Mouse (Mus musculus): ENCODE data around the gene Pde10a. TPM values are rescaled to one million over a fixed set of nuclear protein-coding genes. Genes with fewer than 3 reads are reported as not detected.

The Pde10a gene
- polyA plus RNA-seq, 1 experiment from 2014 or later: 1.4 TPM

DNA sequence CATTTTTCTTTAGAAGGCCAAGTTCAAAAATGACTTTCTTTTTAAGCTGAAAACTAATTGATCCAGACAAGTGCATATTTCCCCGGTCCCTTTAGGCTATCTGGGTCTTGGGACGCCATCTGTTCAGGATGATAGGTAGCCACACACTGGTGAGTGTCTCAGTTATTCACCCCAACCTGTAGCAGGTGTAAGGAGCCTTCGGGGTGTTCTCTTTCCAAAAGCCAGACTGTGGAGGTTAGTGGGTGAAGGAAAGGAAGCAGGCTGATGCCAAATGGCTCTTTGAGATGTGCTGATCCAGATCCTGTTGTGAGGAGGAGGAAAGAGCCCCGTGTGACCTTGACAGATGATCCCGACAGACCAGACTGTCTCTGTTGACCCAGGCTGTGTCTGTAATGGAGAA lies 448.2 kb downstream of the Pde10a start:
- H3K4me3 ChIP-seq (ENCODE audit: low read depth, low read length): no peak overlapping the region
- no peak overlapping the region for H3K9ac ChIP-seq (replicated peaks; ENCODE audit: low read depth, low read length)
- no peaks in the 10 kb centered on the region for H3K36me3 ChIP-seq (ENCODE audit: control insufficient read depth, insufficient read depth, low read length)
- 67% methylated on average over 5 of the region's 5 CpGs for WGBS
- no peaks in the 10 kb centered on the region for H3K27me3 ChIP-seq (ENCODE audit: control insufficient read depth, insufficient read depth, low read length)
- H3K9me3 ChIP-seq (ENCODE audit: control insufficient read depth, low read depth, low read length): no peaks in the 10 kb centered on the region
- no peak overlapping the region for H3K27ac ChIP-seq (ENCODE audit: low read length)
- no peak overlapping the region for H3K4me2 ChIP-seq (replicated peaks; ENCODE audit: low read depth, low read length)
- H3K4me1 ChIP-seq (ENCODE audit: control insufficient read depth, insufficient read depth, low read length): no peaks in the 10 kb centered on the region
- ATAC-seq (ENCODE audit: insufficient number of reproducible peaks, insufficient read depth, low FRiP score, low read depth): no peak

DNA sequence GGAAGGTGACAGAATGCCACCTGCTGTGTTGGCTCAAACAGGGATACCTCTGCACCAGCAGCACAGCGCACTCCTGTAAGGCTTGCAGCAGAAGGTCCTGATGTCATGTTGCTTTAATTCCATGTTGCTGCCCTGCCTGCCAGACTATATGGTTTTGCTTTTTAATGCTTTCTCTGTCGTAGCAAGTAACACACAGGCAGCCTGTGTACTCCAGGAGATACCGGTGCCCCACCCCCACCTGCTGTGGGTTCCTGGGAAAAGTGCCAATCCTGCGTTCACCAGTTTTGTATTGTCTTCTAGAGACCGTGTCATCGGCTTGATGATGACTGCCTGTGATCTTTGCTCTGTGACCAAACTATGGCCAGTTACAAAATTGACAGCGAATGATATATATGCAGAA lies 449.3 kb downstream of the Pde10a start:
- ATAC-seq (ENCODE audit: insufficient number of reproducible peaks, insufficient read depth, low FRiP score, low read depth): no peak
- no peak overlapping the region for H3K27ac ChIP-seq (ENCODE audit: low read length)

DNA sequence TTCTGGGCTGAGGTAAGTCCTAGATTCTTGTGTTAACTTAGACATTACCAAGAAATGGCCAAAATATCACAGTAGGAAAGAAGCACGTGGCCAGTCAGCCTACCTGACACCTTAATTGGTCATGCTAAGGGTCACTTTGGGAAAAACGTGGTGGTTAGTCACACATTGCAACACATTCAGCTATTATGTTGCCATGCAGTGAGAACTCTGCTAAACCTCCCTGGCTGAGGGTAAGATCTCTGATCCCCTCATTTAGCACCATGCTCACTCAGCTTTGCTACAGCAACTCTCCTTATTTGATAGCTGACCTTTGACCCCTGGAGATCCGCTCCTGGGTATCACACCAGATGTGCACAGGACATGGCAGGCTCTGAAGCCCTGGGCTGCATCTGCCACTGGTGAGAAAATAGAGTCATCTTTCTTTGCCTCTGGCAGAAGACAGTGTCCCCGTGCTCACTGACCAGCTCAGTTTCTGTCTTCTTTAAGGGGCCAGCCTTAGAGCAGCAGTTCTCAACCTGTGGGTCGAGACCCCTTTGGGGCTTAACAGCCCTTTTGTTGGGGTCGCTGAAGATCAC lies 449.7 kb downstream of the Pde10a start:
- no peaks in the 10 kb centered on the region for H3K9me3 ChIP-seq (ENCODE audit: control insufficient read depth, low read depth, low read length)
- H3K27me3 ChIP-seq (ENCODE audit: control insufficient read depth, insufficient read depth, low read length): no peaks in the 10 kb centered on the region
- 56% methylated on average over 6 of the region's 6 CpGs for WGBS
- H3K9ac ChIP-seq (replicated peaks; ENCODE audit: low read depth, low read length): no peak overlapping the region
- no peak for ATAC-seq (ENCODE audit: insufficient number of reproducible peaks, insufficient read depth, low FRiP score, low read depth)
- H3K4me1 ChIP-seq (ENCODE audit: control insufficient read depth, insufficient read depth, low read length): no peaks in the 10 kb centered on the region
- no peaks in the 10 kb centered on the region for H3K36me3 ChIP-seq (ENCODE audit: control insufficient read depth, insufficient read depth, low read length)
- no peak overlapping the region for H3K27ac ChIP-seq (ENCODE audit: low read length)
- no peak overlapping the region for H3K4me2 ChIP-seq (replicated peaks; ENCODE audit: low read depth, low read length)
- no peak overlapping the region for H3K4me3 ChIP-seq (ENCODE audit: low read depth, low read length)

More for the DNA sequence above, 449.3 kb downstream of the Pde10a start:
- H3K4me1 ChIP-seq (ENCODE audit: control insufficient read depth, insufficient read depth, low read length): no peaks in the 10 kb centered on the region
- no peak overlapping the region for H3K4me3 ChIP-seq (ENCODE audit: low read depth, low read length)
- WGBS: 75% methylated on average over 7 of the region's 7 CpGs
- H3K4me2 ChIP-seq (replicated peaks; ENCODE audit: low read depth, low read length): no peak overlapping the region
- H3K36me3 ChIP-seq (ENCODE audit: control insufficient read depth, insufficient read depth, low read length): no peaks in the 10 kb centered on the region
- H3K9me3 ChIP-seq (ENCODE audit: control insufficient read depth, low read depth, low read length): no peaks in the 10 kb centered on the region
- no peaks in the 10 kb centered on the region for H3K27me3 ChIP-seq (ENCODE audit: control insufficient read depth, insufficient read depth, low read length)
- H3K9ac ChIP-seq (replicated peaks; ENCODE audit: low read depth, low read length): no peak overlapping the region

DNA sequence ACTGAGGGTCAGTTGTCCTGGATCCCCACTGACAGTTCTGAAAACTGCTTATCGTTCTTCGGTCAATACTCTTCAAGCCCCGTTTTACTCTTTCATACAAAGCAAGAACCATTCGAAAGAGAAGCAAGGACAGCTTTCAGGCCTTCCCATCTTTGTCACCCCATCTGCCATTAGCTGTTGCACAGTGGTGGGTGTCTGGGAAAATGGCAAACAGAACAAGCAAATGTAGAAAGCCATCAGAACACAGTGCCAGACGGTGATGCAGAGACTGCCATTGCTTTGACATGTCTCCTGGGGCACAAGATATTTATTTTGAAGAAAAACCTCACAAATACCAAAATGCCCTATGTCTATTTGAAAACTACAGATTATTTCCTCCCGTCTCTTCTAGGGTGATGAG lies 451.6 kb downstream of the Pde10a start:
- H3K27ac ChIP-seq (ENCODE audit: low read length): no peak overlapping the region
- no peaks in the 10 kb centered on the region for H3K9me3 ChIP-seq (ENCODE audit: control insufficient read depth, low read depth, low read length)
- no peak overlapping the region for H3K9ac ChIP-seq (replicated peaks; ENCODE audit: low read depth, low read length)
- ATAC-seq (ENCODE audit: insufficient number of reproducible peaks, insufficient read depth, low FRiP score, low read depth): no peak
- no peak overlapping the region for H3K4me3 ChIP-seq (ENCODE audit: low read depth, low read length)
- no peak overlapping the region for H3K4me2 ChIP-seq (replicated peaks; ENCODE audit: low read depth, low read length)
- no peaks in the 10 kb centered on the region for H3K4me1 ChIP-seq (ENCODE audit: control insufficient read depth, insufficient read depth, low read length)
- WGBS: 88% methylated on average over 6 of the region's 6 CpGs
- H3K27me3 ChIP-seq (ENCODE audit: control insufficient read depth, insufficient read depth, low read length): no peaks in the 10 kb centered on the region
- no peaks in the 10 kb centered on the region for H3K36me3 ChIP-seq (ENCODE audit: control insufficient read depth, insufficient read depth, low read length)

DNA sequence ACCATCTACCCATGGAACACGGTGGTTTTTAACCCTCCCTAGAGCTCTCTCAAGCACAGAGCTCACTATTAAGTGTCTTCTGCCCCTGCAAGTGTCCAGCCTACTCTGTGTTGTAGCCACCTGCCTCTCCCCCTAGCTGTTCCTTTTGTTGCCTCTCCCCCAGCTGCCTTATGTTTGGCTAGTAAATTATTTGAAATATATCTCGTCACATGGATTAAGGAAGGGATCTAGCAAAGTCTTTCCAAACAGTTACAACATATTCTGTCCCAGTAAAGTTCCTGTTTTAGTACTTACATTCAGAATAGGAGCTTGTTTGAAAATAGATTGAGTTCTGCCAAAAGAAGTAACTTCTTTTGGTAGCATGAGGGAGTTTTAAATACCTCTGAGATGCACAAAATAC lies 452.1 kb downstream of the Pde10a start:
- Histone ChIP-seq H3K4me2 (replicated peaks; ENCODE audit: low read depth, low read length) (no peak overlapping the region), H3K4me3 (ENCODE audit: low read depth, low read length) (no peak overlapping the region), H3K9me3 (ENCODE audit: control insufficient read depth, low read depth, low read length) (no peaks in the 10 kb centered on the region), H3K27ac (ENCODE audit: low read length) (no peak overlapping the region), H3K36me3 (ENCODE audit: control insufficient read depth, insufficient read depth, low read length) (no peaks in the 10 kb centered on the region), H3K27me3 (ENCODE audit: control insufficient read depth, insufficient read depth, low read length) (no peaks in the 10 kb centered on the region), H3K9ac (replicated peaks; ENCODE audit: low read depth, low read length) (no peak overlapping the region), H3K4me1 (ENCODE audit: control insufficient read depth, insufficient read depth, low read length) (no peaks in the 10 kb centered on the region)
- 59% methylated on average over 2 of the region's 2 CpGs for WGBS
- no peak for ATAC-seq (ENCODE audit: insufficient number of reproducible peaks, insufficient read depth, low FRiP score, low read depth)

DNA sequence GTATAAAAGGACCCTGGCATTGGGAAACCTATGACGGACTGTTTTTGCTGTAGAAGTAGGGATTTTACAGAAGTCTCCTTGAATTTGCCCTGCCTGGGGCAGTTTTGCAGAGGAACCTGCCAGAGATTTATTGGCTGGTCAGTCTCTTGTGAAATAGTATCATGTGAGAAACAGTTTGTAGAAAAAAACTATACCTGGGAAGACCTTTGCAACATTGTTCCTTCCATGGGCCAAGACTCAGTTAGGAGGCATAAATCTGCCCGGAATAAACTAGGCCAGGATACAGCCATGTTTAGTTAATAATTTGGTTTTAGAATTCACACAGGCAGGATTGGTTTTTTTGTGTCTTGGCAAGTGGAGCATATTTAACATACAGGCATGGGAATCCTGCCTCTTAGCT lies 458.4 kb downstream of the Pde10a start:
- 0 out of 2 replicates have a peak, but pooled peaks cover 3% of the 10 kb centered on the region for H3K4me1 ChIP-seq (ENCODE audit: control insufficient read depth, insufficient read depth, low read length)
- no peaks in the 10 kb centered on the region for H3K9me3 ChIP-seq (ENCODE audit: control insufficient read depth, low read depth, low read length)
- H3K27ac ChIP-seq (ENCODE audit: low read length): no peak overlapping the region
- H3K27me3 ChIP-seq (ENCODE audit: control insufficient read depth, insufficient read depth, low read length): no peaks in the 10 kb centered on the region
- 76% methylated on average over 2 of the region's 2 CpGs for WGBS
- no peak overlapping the region for H3K9ac ChIP-seq (replicated peaks; ENCODE audit: low read depth, low read length)
- H3K4me2 ChIP-seq (replicated peaks; ENCODE audit: low read depth, low read length): no peak overlapping the region
- no peaks in the 10 kb centered on the region for H3K36me3 ChIP-seq (ENCODE audit: control insufficient read depth, insufficient read depth, low read length)
- no peak for ATAC-seq (ENCODE audit: insufficient number of reproducible peaks, insufficient read depth, low FRiP score, low read depth)
- no peak overlapping the region for H3K4me3 ChIP-seq (ENCODE audit: low read depth, low read length)

DNA sequence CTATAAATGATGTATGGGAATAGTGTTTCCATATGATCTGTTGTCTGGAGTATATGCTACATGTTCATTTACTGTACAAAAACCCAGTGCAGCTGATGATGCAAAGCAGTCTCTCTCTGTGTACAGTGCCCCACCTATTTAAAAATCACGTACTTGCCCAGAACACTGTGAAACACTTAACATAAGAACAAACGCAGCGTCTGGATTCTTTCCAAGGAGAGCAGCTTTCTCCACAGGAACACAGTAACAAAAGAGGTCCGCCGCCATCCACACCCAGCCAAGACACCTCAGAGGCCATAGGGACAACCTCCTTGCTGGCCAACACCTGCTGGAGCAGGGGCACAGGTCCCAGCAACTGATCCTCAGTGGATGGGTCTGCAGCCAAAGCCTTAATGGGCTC lies 460.5 kb downstream of the Pde10a start:
- Histone ChIP-seq H3K4me2 (replicated peaks; ENCODE audit: low read depth, low read length) (no peak overlapping the region), H3K36me3 (ENCODE audit: control insufficient read depth, insufficient read depth, low read length) (no peaks in the 10 kb centered on the region), H3K4me1 (ENCODE audit: control insufficient read depth, insufficient read depth, low read length) (0 out of 2 replicates have a peak, but pooled peaks cover 6% of the 10 kb centered on the region), H3K9ac (replicated peaks; ENCODE audit: low read depth, low read length) (no peak overlapping the region), H3K27ac (ENCODE audit: low read length) (no peak overlapping the region), H3K27me3 (ENCODE audit: control insufficient read depth, insufficient read depth, low read length) (no peaks in the 10 kb centered on the region), H3K4me3 (ENCODE audit: low read depth, low read length) (no peak overlapping the region), H3K9me3 (ENCODE audit: control insufficient read depth, low read depth, low read length) (no peaks in the 10 kb centered on the region)
- no peak for ATAC-seq (ENCODE audit: insufficient number of reproducible peaks, insufficient read depth, low FRiP score, low read depth)
- WGBS: 56% methylated on average over 5 of the region's 5 CpGs

DNA sequence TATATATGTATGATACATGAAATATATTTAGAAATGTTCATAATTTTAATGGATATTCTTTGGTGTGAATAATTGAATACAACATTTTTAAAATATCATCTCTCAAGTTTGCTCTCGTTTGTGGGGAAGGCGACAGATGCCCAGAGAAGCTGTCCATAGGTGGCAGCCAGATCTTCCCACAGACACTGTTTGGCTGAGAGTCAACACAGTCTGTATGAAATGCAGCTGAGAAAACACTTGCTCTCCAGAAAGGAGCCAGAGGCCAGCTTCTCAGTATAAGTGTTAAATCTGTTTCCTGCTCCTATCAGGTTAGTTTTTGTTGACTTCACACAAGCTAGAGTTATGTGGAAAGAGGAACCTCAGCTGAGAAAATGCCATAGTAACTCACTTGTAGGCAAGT lies 461.4 kb downstream of the Pde10a start:
- Histone ChIP-seq H3K9ac (replicated peaks; ENCODE audit: low read depth, low read length) (no peak overlapping the region), H3K27me3 (ENCODE audit: control insufficient read depth, insufficient read depth, low read length) (no peaks in the 10 kb centered on the region), H3K9me3 (ENCODE audit: control insufficient read depth, low read depth, low read length) (no peaks in the 10 kb centered on the region), H3K4me1 (ENCODE audit: control insufficient read depth, insufficient read depth, low read length) (0 out of 2 replicates have a peak, but pooled peaks cover 6% of the 10 kb centered on the region), H3K27ac (ENCODE audit: low read length) (no peak overlapping the region), H3K36me3 (ENCODE audit: control insufficient read depth, insufficient read depth, low read length) (no peaks in the 10 kb centered on the region), H3K4me3 (ENCODE audit: low read depth, low read length) (no peak overlapping the region), H3K4me2 (replicated peaks; ENCODE audit: low read depth, low read length) (no peak overlapping the region)
- WGBS: 85% methylated on average over 2 of the region's 2 CpGs
- ATAC-seq (ENCODE audit: insufficient number of reproducible peaks, insufficient read depth, low FRiP score, low read depth): no peak

DNA sequence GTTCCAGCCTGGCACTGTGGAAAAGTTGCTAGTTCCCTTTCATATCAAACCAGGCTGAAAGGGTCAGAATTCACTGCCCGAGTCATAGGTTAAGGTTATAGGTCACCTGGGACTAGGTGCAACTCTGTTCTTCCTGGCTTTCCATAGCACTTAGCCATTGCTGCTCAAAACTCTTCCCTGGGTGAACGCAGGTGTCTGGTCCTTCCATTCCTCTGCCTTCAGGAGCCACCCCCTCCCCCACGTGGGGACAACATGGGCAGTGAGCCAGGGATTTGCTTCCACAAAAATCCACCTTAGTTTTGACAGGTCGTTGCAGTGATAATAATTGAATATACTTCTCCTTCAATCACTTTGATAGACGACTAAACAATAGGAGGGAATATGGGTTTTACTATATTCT lies 462.2 kb downstream of the Pde10a start:
- no peaks in the 10 kb centered on the region for H3K27me3 ChIP-seq (ENCODE audit: control insufficient read depth, insufficient read depth, low read length)
- no peaks in the 10 kb centered on the region for H3K9me3 ChIP-seq (ENCODE audit: control insufficient read depth, low read depth, low read length)
- no peak overlapping the region for H3K27ac ChIP-seq (ENCODE audit: low read length)
- H3K9ac ChIP-seq (replicated peaks; ENCODE audit: low read depth, low read length): no peak overlapping the region
- no peaks in the 10 kb centered on the region for H3K36me3 ChIP-seq (ENCODE audit: control insufficient read depth, insufficient read depth, low read length)
- 0 out of 2 replicates have a peak, but pooled peaks cover 6% of the 10 kb centered on the region for H3K4me1 ChIP-seq (ENCODE audit: control insufficient read depth, insufficient read depth, low read length)
- H3K4me2 ChIP-seq (replicated peaks; ENCODE audit: low read depth, low read length): no peak overlapping the region
- ATAC-seq (ENCODE audit: insufficient number of reproducible peaks, insufficient read depth, low FRiP score, low read depth): no peak
- WGBS: 78% methylated on average over 5 of the region's 5 CpGs
- no peak overlapping the region for H3K4me3 ChIP-seq (ENCODE audit: low read depth, low read length)

All from stomach, embryonic 14.5 days (tissue).